Mouse (Mus musculus): ENCODE measurements around the gene Ap1m2. TPM values are rescaled to one million over a fixed set of nuclear protein-coding genes. Genes with fewer than 3 reads are reported as not detected.
A peak's percentile ranks its signal among the peaks of the same experiment; 100 is the strongest.

The Ap1m2 gene
- polyA plus RNA-seq, 1 experiment, result 1.8 TPM

DNA sequence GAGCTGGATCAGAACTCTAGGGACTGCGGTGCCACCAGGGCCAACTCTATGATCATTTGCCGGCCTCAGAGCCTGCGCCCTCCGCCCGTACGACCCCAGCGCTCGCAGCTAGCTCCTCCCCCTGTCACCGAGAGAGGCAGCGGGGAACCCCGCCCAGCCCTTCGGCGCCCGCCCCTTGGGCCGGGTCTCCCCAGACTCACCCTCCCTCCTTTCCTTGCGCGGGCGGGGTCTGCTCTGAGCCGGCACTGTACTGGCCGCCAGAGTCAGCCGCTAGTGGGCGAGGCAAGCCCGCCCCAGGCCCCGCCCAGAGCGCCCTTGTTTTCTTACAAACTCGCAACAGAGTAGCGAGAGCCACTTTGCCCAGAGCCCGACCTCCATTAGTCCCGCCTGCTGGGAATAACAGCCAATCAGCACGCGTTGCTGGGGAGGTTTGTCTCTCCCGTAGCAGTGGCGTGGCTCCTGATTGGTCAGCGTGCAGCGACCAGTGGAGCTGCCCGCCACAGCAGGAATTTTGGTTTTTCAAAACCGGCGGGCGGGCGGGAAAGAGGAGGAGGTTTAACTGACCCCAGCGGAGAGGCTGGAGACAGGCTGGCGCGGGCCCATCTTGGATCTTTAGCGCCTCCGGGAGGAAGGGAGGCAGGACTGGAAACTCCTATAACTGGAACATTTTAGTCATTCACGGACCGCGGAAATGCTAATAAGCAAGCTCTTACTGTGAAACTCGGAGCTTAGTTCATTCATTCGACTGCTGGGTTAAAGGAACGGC is 20.9 kb downstream of the Ap1m2 start, which contains the start of gene Cdkn2d:
Cdkn2d (minus strand) TSS at position 386 of the 766 bp plus-strand sequence.
- Histone ChIP-seq H3K4me1 (ENCODE audit: control insufficient read depth, insufficient read depth, low read length) (peaks cover 14% of the 10 kb centered on the region), H3K27me3 (ENCODE audit: control insufficient read depth, insufficient read depth, low read length) (no peaks in the 10 kb centered on the region), H3K4me3 (replicated peaks; ENCODE audit: insufficient read depth, low read depth, low read length) (peak within 1 kb of the TSS; percentile 85), H3K27ac (ENCODE audit: insufficient read depth, low read length) (peak within 1 kb of the TSS; percentile 82)
- TF ChIP-seq CTCF (IDR thresholded peaks at IDR 0.05; ENCODE audit: borderline replicate concordance, insufficient read depth, low read depth, low read length) (no peak), POLR2A (IDR thresholded peaks at IDR 0.05; ENCODE audit: borderline replicate concordance, insufficient read depth, low read length) (peak; percentile 58; the same call in 1 of the 2 replicates)
- under 1% methylated on average over 49 of the region's 51 CpGs for WGBS
- peak; percentile 100 for DNase-seq

DNA sequence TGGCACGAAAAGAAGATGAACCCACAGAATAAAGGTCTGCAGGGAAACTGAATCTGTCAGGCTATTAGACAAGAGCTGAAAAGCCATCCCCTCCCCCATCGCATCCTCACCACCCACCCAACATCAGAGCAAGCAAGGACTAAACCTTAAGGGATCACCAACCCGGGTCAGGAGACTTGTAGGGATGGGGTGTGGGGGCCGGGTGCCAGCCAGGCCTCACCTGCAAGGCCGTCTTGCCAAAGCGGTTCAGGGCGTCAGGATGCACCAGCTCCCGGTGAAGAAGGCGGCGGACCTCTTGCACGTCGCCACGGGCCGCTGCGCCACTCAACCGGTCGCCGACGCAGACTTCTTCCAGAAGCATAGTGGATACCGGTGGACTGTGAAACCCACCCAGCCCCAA is 21.5 kb downstream of the Ap1m2 start:
- Histone ChIP-seq H3K4me1 (ENCODE audit: control insufficient read depth, insufficient read depth, low read length) (peaks cover 14% of the 10 kb centered on the region), H3K27me3 (ENCODE audit: control insufficient read depth, insufficient read depth, low read length) (no peaks in the 10 kb centered on the region), H3K4me3 (replicated peaks; ENCODE audit: insufficient read depth, low read depth, low read length) (peak overlapping the region; percentile 85), H3K27ac (ENCODE audit: insufficient read depth, low read length) (peak overlapping the region; percentile 82)
- WGBS, result under 1% methylated on average over 20 of the region's 20 CpGs
- peak in 1 of 2 experiments; percentile 69 for DNase-seq
- TF ChIP-seq CTCF (IDR thresholded peaks at IDR 0.05; ENCODE audit: borderline replicate concordance, insufficient read depth, low read depth, low read length) (no peak), POLR2A (IDR thresholded peaks at IDR 0.05; ENCODE audit: borderline replicate concordance, insufficient read depth, low read length) (no peak)

DNA sequence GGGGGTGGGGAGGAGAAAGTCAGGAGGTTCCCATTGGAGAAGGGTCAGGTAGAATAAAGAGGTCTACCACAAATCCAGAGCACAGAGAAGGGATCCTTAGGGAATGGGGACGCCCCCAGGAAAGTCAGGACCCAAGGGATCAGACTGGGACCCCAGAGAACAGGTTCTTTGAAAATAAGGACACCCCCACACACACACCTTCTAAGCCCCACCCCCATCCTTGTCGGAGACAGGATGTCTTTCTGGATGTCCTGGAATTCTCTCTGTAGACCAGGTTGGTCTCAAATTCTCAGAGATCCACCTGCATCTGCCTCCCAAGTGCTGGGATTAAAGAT is 22.8 kb downstream of the Ap1m2 start:
- no peak for DNase-seq
- no peak overlapping the region for H3K27ac ChIP-seq (ENCODE audit: insufficient read depth, low read length)
- no peak overlapping the region for H3K4me3 ChIP-seq (replicated peaks; ENCODE audit: insufficient read depth, low read depth, low read length)
- H3K27me3 ChIP-seq (ENCODE audit: control insufficient read depth, insufficient read depth, low read length), result no peaks in the 10 kb centered on the region
- H3K4me1 ChIP-seq (ENCODE audit: control insufficient read depth, insufficient read depth, low read length), result peaks cover 14% of the 10 kb centered on the region
- 79% methylated on average over 2 of the region's 2 CpGs for WGBS
- no peak for TF ChIP-seq CTCF (IDR thresholded peaks at IDR 0.05; ENCODE audit: borderline replicate concordance, insufficient read depth, low read depth, low read length)
- TF ChIP-seq POLR2A (IDR thresholded peaks at IDR 0.05; ENCODE audit: borderline replicate concordance, insufficient read depth, low read length), result no peak

DNA sequence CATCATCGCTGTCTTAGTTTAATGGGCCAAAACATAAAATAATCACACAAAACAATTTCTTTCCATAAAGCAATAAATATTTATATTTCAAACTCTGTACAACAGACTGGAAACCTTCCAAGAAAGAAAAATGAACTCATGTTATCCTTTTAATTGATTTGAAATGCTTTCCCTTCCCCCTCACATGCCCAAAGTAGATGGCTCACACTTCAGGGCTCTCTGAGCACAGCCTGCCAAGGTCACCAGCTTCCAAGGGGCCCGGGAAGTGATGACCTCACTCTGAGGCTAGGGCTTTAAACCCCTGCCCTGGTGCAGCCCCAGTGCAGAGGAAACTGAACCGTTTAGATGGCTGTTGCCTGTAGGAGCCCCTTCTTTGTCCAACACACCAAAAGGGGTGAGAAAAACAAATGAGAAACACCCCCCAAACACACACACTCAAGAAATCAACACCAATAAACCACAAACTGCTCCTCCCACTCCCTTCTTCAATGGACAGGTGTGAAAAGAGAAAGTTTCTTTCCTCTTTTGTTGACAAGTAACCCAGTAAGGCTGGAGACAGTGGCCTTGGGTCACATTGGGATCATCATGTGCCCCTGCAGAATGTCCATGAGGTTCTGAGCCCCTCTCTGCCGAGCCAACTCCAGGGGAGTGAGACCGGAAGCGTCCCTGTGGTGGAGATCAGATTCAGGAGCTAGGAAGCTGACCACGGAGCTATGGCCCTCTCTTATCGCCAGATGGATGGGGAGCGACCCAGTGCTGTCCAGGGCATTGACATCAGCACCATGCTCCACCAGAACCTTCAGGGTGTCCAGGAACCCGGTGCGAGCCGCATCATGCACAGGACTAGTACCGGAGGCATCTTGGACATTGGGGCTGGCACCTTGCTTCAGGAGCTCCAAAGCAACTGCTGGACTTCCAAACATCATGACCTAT is 23.5 kb downstream of the Ap1m2 start:
- Histone ChIP-seq H3K27ac (ENCODE audit: insufficient read depth, low read length) (peak overlapping the region; percentile 64; the same call in 1 of the 2 replicates), H3K4me1 (ENCODE audit: control insufficient read depth, insufficient read depth, low read length) (peaks cover 14% of the 10 kb centered on the region), H3K4me3 (replicated peaks; ENCODE audit: insufficient read depth, low read depth, low read length) (peak overlapping the region; percentile 65), H3K27me3 (ENCODE audit: control insufficient read depth, insufficient read depth, low read length) (no peaks in the 10 kb centered on the region)
- no peak for DNase-seq
- TF ChIP-seq CTCF (IDR thresholded peaks at IDR 0.05; ENCODE audit: borderline replicate concordance, insufficient read depth, low read depth, low read length) (no peak), POLR2A (IDR thresholded peaks at IDR 0.05; ENCODE audit: borderline replicate concordance, insufficient read depth, low read length) (no peak)
- 69% methylated on average over 13 of the region's 13 CpGs for WGBS

DNA sequence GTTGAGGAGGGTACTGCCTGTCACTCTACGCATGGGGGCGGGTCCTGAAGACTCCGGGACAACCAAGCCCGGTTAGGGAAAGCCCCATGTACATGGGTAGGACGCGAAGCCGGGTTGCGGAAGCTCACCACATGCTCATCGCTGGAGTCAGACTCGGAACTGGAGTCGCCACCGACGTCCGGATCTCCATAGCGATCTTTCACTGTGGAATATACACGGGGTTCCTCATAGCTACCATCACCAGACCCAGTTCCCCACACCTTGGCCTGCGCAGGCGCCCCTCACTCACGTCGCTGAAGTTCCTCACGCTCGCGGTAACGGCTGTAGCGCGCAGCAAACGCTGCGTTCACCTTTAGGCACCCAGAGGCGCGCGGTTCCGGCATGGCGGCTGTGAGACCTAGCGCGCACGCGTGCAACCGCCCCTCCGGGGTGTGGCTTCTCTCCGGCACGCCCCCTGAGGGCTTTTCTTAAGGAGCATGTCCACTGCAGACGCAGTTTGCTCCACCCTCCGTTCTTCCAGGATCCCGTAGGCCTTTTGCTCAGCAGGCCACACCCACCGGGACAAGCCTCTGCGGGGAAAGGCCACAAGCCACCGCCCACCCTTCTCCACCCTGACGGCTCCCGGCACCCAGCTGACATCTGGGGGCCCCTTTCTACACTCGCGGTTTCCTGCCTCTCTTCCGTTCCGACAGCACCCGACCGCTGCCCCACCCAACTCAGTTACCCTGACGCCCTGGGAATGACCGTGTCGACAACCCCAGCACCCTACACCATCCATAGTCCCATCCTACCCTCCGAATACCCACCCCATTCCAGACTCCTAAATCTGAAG is 24.4 kb downstream of the Ap1m2 start, which contains the start of gene Kri1:
Kri1 (minus strand) TSS at position 399 of the 832 bp plus-strand sequence.
- WGBS, result under 1% methylated on average over 59 of the region's 59 CpGs
- TF ChIP-seq CTCF (IDR thresholded peaks at IDR 0.05; ENCODE audit: borderline replicate concordance, insufficient read depth, low read depth, low read length) (no peak), POLR2A (IDR thresholded peaks at IDR 0.05; ENCODE audit: borderline replicate concordance, insufficient read depth, low read length) (peak; percentile 96)
- peak within 1 kb of the TSS; percentile 99 for H3K4me3 ChIP-seq (replicated peaks; ENCODE audit: insufficient read depth, low read depth, low read length)
- peak within 1 kb of the TSS; percentile 64 for H3K27ac ChIP-seq (ENCODE audit: insufficient read depth, low read length)
- peaks cover 14% of the 10 kb centered on the region for H3K4me1 ChIP-seq (ENCODE audit: control insufficient read depth, insufficient read depth, low read length)
- peak; percentile 97 for DNase-seq
- H3K27me3 ChIP-seq (ENCODE audit: control insufficient read depth, insufficient read depth, low read length), result no peaks in the 10 kb centered on the region

DNA sequence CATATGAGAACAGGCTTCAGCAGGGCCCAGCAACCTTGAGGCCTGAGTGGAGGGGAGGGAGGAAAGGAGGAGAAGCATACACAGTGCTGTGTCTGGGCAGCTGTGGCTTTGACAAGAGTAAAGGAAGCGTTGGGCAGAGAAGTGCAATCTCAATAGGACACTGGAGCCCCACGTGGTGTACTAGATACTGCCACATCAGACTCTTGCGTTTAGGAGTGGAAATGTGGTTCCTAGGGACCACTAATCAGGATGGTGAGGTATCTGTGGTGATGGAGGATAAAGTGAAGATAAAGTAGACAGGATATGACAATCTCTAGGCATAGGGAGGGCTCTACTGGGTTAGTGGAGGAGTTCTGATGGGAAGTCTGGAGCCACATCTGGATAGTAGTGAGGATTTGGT is 25.4 kb downstream of the Ap1m2 start:
- peak overlapping the region; percentile 23 for H3K4me3 ChIP-seq (replicated peaks; ENCODE audit: insufficient read depth, low read depth, low read length)

DNA sequence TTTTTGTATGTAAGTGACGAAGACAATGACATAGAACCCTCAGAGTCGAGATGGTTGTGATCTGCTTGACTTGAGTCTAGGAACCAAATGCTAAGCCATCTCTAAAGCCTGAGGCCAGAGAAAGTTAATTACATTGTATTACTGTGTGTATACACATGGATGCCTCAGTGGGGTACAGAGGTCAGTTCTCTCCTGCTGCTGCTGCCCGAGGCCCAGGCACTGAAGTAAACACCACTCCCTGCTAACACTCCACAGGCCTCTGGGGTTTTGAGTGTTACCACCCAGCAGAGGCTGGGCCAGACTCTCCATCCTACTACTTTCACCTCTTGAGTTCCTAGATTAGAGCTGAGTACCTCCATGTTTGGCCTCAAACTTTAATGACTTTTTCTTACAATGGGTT is 28.1 kb downstream of the Ap1m2 start:
- Histone ChIP-seq H3K4me3 (replicated peaks; ENCODE audit: insufficient read depth, low read depth, low read length) (no peak overlapping the region), H3K4me1 (ENCODE audit: control insufficient read depth, insufficient read depth, low read length) (peaks cover 12% of the 10 kb centered on the region), H3K27me3 (ENCODE audit: control insufficient read depth, insufficient read depth, low read length) (no peaks in the 10 kb centered on the region), H3K27ac (ENCODE audit: insufficient read depth, low read length) (no peak overlapping the region)
- no peak for TF ChIP-seq POLR2A (IDR thresholded peaks at IDR 0.05; ENCODE audit: borderline replicate concordance, insufficient read depth, low read length)
- TF ChIP-seq CTCF (IDR thresholded peaks at IDR 0.05; ENCODE audit: borderline replicate concordance, insufficient read depth, low read depth, low read length), result no peak
- 88% methylated on average over 3 of the region's 3 CpGs for WGBS
- no peak for DNase-seq

More for the DNA sequence above, 25.4 kb downstream of the Ap1m2 start:
- 51% methylated on average over 3 of the region's 3 CpGs for WGBS
- Histone ChIP-seq H3K27me3 (ENCODE audit: control insufficient read depth, insufficient read depth, low read length) (no peaks in the 10 kb centered on the region), H3K4me1 (ENCODE audit: control insufficient read depth, insufficient read depth, low read length) (peaks cover 14% of the 10 kb centered on the region), H3K27ac (ENCODE audit: insufficient read depth, low read length) (no peak overlapping the region; the same call in 1 of the 2 replicates)
- TF ChIP-seq POLR2A (IDR thresholded peaks at IDR 0.05; ENCODE audit: borderline replicate concordance, insufficient read depth, low read length) (no peak), CTCF (IDR thresholded peaks at IDR 0.05; ENCODE audit: borderline replicate concordance, insufficient read depth, low read depth, low read length) (no peak)
- no peak for DNase-seq

All from cerebellum, adult 2 months (tissue).